Mouse (Mus musculus): Measurements from ENCODE around the gene Wwox. TPM values are rescaled to one million over a fixed set of nuclear protein-coding genes. Genes with fewer than 3 reads are reported as not detected.

The Wwox gene
- polyA plus RNA-seq, 1 experiment from 2014 or later = 16.0 TPM

- Histone ChIP-seq H3K4me3 (replicated peaks) (no peak overlapping the region), H3K27ac (no peak overlapping the region), H3K4me2 (no peak overlapping the region), H3K9me3 (replicated peaks) (no peaks in the 10 kb centered on the region), H3K27me3 (peaks cover 5% of the 10 kb centered on the region; the same call in 1 of the 2 replicates), H3K4me1 (no peaks in the 10 kb centered on the region), H3K9ac (no peak overlapping the region), H3K36me3 (no peaks in the 10 kb centered on the region)
- no peak for ATAC-seq (replicated peaks; ENCODE audit: low FRiP score)
- whole genome bisulfite sequencing = 50% methylated on average over 15 of the region's 15 CpGs
Observed at GRCm38 (mm10) chr8:115400013-115400720, 960.7 kb downstream of the Wwox start.

Other genes starting within 250 kb of the Wwox start
- gene Vat1l, start 234.0 kb upstream of the Wwox start, polyA plus RNA-seq (2015; fragmentation: Nextera tagmentation; extraction: Ambion mirVana) = 5.1 and 5.4 TPM in 2 replicates
- not detected in 2 replicates for gene Clec3a, start 21.6 kb upstream of the Wwox start, polyA plus RNA-seq (2015; fragmentation: Nextera tagmentation; extraction: Ambion mirVana)